Mouse (Mus musculus) C2C12 (cell line): Measurements from ENCODE around the gene Mecom.

Experiments
- MAX ChIP-seq: IDR thresholded peaks from one replicate; pipeline ENCODE4 v1.6.1; 2011; ENCODE audit warnings: mild to moderate bottlenecking, control low read depth
- USF1 ChIP-seq: IDR thresholded peaks from one replicate; pipeline ENCODE4 v1.6.1; 2011; ENCODE audit warnings: low read depth, mild to moderate bottlenecking, control low read depth, moderate library complexity

DNA sequence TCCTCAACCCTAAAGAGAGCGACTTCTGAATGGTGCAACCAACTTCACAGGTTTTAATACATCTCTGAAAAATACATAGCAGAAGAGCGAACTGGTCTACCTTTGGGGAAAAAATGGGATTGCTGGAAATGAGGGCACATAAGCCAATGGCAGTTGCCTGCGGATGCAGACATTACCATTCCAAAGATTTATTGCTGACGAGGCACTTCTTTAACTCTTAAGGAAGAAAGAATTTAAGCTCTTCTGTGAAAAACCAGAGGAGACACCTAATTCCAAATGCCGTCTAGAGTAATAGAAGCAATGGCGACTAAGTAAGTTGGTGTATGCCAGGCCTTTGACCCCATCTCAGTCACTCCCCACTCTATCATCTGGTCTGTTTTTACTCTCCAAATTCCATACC, 240.2 kb downstream of the Mecom start:
- TF ChIP-seq MAX (no peak), USF1 (no peak)
